Mouse (Mus musculus) splenic B cell, adult 2 months (primary cell): ENCODE measurements around the gene Sept9.

ENCODE experiments used
- DNase-seq: peaks from one replicate; pipeline ENCODE4 v3.0.0-alpha.2; 2011; ENCODE audit warnings: low read depth, low spot score
- H3K27me3 ChIP-seq: 2 replicates; pipeline ENCODE4 v1.6.1; 2012; ENCODE audit warnings: mild to moderate bottlenecking, low read length, moderate library complexity, mixed read lengths; ENCODE audit not compliant: control insufficient read depth, poor library complexity, insufficient read depth, severe bottlenecking
- H3K36me3 ChIP-seq: 2 replicates; pipeline ENCODE4 v1.6.1; 2012; ENCODE audit warnings: mild to moderate bottlenecking, low read length, moderate library complexity, mixed read lengths; ENCODE audit not compliant: control insufficient read depth, poor library complexity, insufficient read depth, severe bottlenecking

Sept9 gene

DNA sequence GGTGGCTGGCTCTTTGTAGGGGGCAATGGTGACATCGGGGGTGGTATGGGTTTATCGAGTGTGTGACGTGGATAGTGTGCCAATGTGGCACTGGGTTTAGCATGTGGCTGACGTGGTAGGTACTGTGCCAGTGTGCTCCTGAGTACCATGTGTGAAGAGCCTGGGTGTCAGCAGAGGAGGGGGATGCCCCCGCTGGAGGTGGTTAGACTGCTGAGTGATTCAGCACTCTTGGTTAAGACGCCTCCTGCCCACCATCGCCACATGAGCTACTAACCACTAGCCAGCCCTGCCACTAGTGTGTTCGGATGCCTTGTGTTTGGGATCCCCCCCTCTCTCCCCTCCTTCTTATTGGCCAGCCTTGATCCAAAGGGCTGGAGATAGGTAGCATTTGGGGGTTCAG lies 21.3 kb downstream of the Sept9 start:
- Histone ChIP-seq H3K27me3 (no peaks in the 10 kb centered on the region), H3K36me3 (no peaks in the 10 kb centered on the region)
- no peak for DNase-seq

DNA sequence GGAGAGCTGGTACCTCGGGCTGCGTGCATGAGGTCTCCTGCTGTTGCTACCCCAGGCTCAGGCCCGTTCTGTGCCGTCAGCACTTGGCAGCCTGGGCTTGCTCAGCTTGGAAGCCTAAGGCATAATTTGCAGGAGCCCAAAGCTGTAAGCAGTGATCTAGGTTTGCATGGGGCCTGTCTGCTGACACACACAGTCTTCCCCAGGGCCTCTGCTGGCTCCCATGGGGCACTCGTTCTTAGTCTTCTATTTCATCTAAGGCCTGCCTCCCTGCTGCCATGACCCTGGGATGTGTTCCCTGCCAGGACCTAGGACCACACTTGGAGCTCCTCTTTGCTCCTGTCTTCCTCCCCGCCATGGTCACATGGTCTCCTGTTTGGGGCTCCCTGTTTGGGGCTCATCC lies 21.7 kb downstream of the Sept9 start:
- Histone ChIP-seq H3K36me3 (no peaks in the 10 kb centered on the region), H3K27me3 (no peaks in the 10 kb centered on the region)
- no peak for DNase-seq

GRCm38 (mm10) chr11:117222899-117223298 lies 23.4 kb downstream of the Sept9 start:
- Histone ChIP-seq H3K36me3 (no peaks in the 10 kb centered on the region), H3K27me3 (no peaks in the 10 kb centered on the region)
- DNase-seq: no peak

DNA sequence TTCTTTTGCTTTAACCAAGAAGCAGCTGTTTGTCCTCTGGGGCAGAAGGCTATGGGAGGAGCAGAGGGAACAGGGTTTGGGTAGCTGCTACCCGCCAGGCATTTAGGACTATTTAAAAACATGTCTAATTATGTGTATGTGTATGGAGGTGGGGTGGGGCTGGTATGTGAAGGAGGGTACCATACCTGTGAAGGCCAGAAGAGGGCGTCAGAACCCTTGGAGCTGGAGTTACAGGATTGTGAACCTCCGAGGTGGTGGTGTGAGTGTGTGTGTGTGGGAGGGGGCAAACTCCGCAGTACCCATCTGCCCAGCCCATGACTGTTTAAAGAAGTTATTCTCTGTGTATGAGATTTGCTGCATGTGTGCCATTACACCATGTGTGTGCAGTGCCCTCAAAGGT lies 25.3 kb downstream of the Sept9 start:
- peak; percentile 13 for DNase-seq
- no peaks in the 10 kb centered on the region for H3K27me3 ChIP-seq
- no peaks in the 10 kb centered on the region for H3K36me3 ChIP-seq

DNA sequence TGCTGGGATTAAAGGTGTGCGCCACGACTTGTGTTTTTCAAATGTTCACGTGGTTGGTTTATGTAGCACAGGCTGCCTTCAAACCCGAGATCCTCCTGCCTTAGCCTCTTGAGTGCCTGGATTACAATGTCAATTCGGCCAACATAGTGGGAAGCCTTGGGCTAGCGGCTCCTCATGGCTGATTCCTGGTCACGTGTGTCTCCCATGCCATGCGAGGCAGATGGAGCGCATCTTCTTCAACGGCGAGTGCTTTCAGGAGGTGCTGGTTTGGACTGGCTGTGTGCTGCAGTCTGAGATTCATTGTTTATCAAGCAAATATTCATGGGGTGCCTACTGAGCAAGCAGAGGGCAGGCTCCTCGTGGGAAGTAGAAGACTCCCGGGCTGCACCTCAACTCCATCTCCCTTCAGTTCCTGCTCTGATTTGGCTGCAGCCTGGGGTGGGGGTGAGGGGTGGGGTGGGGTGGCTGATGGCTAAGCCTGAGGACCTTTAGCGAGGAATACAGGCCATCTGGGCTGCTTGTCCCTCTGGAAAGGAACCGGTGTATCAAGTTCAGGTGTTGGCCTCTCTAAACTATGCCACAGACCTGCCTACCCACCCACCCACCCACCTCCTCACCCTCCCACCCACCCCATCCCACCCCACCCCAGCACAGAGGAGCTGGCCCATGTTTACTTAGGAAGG lies 26.2 kb downstream of the Sept9 start:
- no peak for DNase-seq
- H3K27me3 ChIP-seq: no peaks in the 10 kb centered on the region
- H3K36me3 ChIP-seq: no peaks in the 10 kb centered on the region

DNA sequence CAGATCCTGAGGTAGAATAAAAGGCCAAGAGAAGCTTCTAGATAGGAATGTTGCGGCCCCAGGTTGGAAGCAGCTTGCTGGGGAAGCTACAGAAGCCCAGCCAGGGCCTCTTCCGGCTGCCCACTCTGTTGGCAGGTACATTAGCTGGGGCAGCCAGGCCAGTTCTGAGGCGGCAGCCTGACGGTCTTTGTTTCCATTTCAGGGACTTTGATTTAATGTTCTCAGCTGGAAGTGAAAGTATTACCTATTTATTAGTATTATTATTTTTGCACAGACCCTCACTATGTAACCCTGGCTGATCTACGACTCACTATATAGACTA lies 26.7 kb downstream of the Sept9 start:
- Histone ChIP-seq H3K36me3 (no peaks in the 10 kb centered on the region), H3K27me3 (no peaks in the 10 kb centered on the region)
- no peak for DNase-seq

- Histone ChIP-seq H3K36me3 (no peaks in the 10 kb centered on the region), H3K27me3 (no peaks in the 10 kb centered on the region)
- no peak for DNase-seq
Observed at GRCm38 (mm10) chr11:117228139-117228538, 28.7 kb downstream of the Sept9 start.

DNA sequence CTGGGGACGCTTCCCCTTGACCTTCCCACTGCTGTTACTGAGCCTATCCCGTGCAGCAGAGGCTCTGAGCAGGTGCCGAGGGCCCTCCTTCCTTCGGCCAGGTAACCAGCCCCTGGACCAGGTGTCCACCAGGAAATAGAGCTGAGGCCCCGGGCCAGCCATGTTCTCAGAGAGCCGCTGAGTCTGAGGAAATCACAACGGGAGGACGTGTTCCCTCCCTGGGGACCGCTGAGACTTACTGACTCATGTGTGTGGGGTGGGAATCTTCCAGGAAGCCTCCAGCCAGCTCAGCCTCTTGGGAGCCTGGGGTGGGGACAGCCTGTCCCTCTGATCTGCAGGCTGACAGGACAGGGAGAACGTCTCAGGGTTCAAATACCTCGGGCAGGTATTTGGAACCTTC lies 32.1 kb downstream of the Sept9 start:
- Histone ChIP-seq H3K27me3 (no peaks in the 10 kb centered on the region), H3K36me3 (no peaks in the 10 kb centered on the region)
- DNase-seq: no peak

DNA sequence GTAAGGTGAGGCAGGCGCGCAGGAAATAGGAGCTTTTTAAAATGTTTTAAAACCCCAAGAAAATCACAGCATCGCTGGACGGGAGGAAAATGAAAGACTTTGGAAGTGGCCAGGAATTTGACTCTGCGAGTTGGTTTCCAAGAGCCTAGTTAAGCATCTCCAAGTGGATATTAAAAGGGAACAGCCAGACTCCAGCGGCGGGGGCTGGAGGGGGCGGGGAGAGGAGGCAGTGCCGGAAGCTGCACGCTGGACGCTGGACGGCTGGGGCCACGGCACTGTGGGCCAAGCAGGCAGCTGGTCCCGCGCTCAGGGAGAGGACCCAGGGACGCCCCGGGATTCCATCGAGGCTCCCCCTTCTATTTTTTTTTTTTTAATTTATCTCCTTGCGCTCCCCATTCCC lies 32.6 kb downstream of the Sept9 start:
- Histone ChIP-seq H3K36me3 (no peaks in the 10 kb centered on the region), H3K27me3 (no peaks in the 10 kb centered on the region)
- DNase-seq: no peak

- Histone ChIP-seq H3K36me3 (no peaks in the 10 kb centered on the region), H3K27me3 (no peaks in the 10 kb centered on the region)
- no peak for DNase-seq
Observed at GRCm38 (mm10) chr11:117232886-117233458, 33.5 kb downstream of the Sept9 start.

DNA sequence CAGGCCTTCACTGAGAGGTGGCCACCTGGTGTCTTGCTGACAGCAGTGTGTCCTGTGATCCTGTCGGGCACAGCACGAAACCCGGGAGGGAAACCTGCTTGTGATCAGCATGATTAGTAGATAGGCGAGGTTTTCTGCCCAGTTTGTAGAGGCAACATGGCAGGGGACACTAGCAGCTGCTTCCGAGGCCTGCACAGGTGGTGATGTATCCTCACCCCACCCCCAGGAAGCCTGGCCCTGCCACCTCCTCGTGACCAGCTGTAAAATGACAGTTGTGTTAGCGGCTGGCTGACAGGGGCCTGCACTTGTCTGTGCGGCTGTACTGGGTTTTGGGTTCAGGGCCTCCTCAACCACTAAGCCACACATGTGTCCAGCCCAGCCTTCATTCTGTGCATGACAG lies 34.4 kb downstream of the Sept9 start:
- H3K36me3 ChIP-seq: no peaks in the 10 kb centered on the region
- DNase-seq: no peak

GRCm38 (mm10) chr11:117235086-117235897 lies 35.8 kb downstream of the Sept9 start:
- Histone ChIP-seq H3K27me3 (no peaks in the 10 kb centered on the region), H3K36me3 (no peaks in the 10 kb centered on the region)
- DNase-seq: no peak

More for the DNA sequence above, 34.4 kb downstream of the Sept9 start:
- H3K27me3 ChIP-seq: no peaks in the 10 kb centered on the region

DNA sequence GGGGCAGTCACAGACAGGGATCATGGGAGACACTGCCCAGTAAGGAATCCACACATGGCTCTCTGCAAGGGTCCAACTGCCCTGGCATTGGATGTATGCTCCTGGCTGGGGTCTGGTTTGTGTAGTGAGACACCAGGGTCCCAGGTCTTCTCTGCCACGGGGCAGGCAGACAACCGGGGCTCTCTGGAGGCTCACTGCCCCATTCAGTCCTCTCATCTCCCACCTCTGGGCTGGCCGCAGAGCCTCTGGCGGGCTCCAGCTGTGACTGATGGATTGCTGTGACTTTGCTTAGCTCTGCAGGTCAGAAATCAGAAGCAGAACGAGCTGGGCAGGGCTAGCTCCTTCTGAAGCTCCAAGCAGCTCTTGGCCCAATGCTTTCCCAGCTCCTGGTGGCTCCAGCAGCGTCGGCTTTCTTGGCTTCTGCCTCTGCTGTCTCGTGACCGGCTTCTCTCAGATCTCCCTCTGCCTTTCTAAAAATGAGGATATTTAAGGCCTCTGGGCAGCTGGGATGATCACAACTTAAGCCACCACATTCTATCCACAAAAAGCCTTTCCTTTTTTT lies 36.5 kb downstream of the Sept9 start:
- H3K36me3 ChIP-seq: no peaks in the 10 kb centered on the region
- no peaks in the 10 kb centered on the region for H3K27me3 ChIP-seq
- no peak for DNase-seq

GRCm38 (mm10) chr11:117238169-117238568 lies 38.7 kb downstream of the Sept9 start:
- Histone ChIP-seq H3K36me3 (no peaks in the 10 kb centered on the region), H3K27me3 (no peaks in the 10 kb centered on the region)
- peak; percentile 91 for DNase-seq

DNA sequence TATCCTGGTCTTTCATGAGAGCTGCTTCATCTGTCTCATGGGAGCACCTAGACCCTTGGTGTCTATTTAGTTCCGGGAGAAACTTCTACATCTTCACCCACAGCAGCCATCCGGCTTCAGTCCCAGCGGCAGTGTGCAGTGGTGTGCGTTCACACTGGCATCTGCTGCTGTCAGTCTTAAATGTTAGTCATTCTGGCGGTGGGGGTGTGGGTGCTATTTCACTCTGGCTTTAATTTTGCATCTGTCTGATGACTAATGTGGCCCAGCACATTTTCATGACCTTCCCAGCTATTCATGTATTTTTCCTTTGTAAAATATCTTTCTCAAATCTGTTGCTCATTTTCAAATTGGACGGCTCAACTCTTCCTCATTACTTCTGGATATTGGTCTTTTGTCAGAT lies 40.2 kb downstream of the Sept9 start:
- Histone ChIP-seq H3K27me3 (no peaks in the 10 kb centered on the region), H3K36me3 (no peaks in the 10 kb centered on the region)
- DNase-seq: no peak
